Mouse (Mus musculus) stomach, embryonic 15.5 days (tissue): ENCODE measurements around the gene Tango6. TPM values are rescaled to one million over a fixed set of nuclear protein-coding genes. Genes with fewer than 3 reads are reported as not detected.

Experiments used
- ATAC-seq: fragments of 200-750 bp; cut with Nextera tagmentation; 2 replicates; pipeline ENCODE4 v1.8.0; 2017; ENCODE audit warnings: low read depth, moderate number of reproducible peaks, moderate TSS enrichment; ENCODE audit not compliant: insufficient read depth, low FRiP score
- H3K27ac ChIP-seq: fragments of 300-500 bp; sonication (generic); 2 replicates; pipeline ENCODE4 v1.5.1; 2015; ENCODE audit warnings: mild to moderate bottlenecking, inconsistent platforms
- H3K27me3 ChIP-seq: fragments of 300-500 bp; sonication (generic); replicated peaks from 2 replicates; pipeline ENCODE4 v1.6.1; 2015; ENCODE audit warnings: inconsistent platforms
- H3K36me3 ChIP-seq: fragments of 300-500 bp; sonication (generic); 2 replicates; pipeline ENCODE4 v1.6.1; 2015; ENCODE audit warnings: inconsistent platforms
- H3K4me1 ChIP-seq: fragments of 300-500 bp; sonication (generic); 2 replicates; pipeline ENCODE4 v1.6.1; 2015; ENCODE audit warnings: inconsistent platforms
- H3K4me2 ChIP-seq: fragments of 300-500 bp; sonication (generic); 2 replicates; pipeline ENCODE4 v1.6.1; 2015; ENCODE audit warnings: mild to moderate bottlenecking, inconsistent platforms
- H3K4me3 ChIP-seq: fragments of 300-500 bp; sonication (generic); replicated peaks from 2 replicates; pipeline ENCODE4 v1.5.1; 2015; ENCODE audit warnings: inconsistent platforms
- H3K9ac ChIP-seq: fragments of 300-500 bp; sonication (generic); 2 replicates; pipeline ENCODE4 v1.6.1; 2015; ENCODE audit warnings: inconsistent platforms
- H3K9me3 ChIP-seq: fragments of 300-500 bp; sonication (generic); 2 replicates; pipeline ENCODE4 v1.6.1; 2016; ENCODE audit warnings: inconsistent platforms
- WGBS: fragments of 180-500 bp; shearing (Covaris S2); methylation state at CpG from one replicate; pipeline ENCODE4 v1.1.7; 2015; 5-methylcytosine and 5-hydroxymethylcytosine counted together
- polyA plus RNA-seq: library from polyadenylated mRNA; unstranded; fragments of >200 nt; fragmentation: Nextera tagmentation; extraction: Ambion mirVana; gene quantifications from 2 replicates; pipeline ENCODE4 v1.2.1, GENCODE M21; 2015

The Tango6 gene
- 7.8 and 9.5 TPM in 2 replicates for polyA plus RNA-seq

- Histone ChIP-seq H3K9ac (peak within 1 kb of the TSS; percentile 66), H3K27ac (peak within 1 kb of the TSS; percentile 96), H3K27me3 (no peaks in the 10 kb centered on the region), H3K36me3 (no peaks in the 10 kb centered on the region), H3K4me2 (peak within 1 kb of the TSS; percentile 56), H3K9me3 (no peaks in the 10 kb centered on the region), H3K4me1 (peaks cover 2% of the 10 kb centered on the region; the same call in 1 of the 2 replicates), H3K4me3 (peak within 1 kb of the TSS; percentile 66)
- under 1% methylated on average over 50 of the region's 50 CpGs for WGBS
- peak; percentile 94 for ATAC-seq
Observed at GRCm38 (mm10) chr8:106682971-106683668, at the start of gene Tango6. Tango6 (plus strand) TSS chr8:106683068.

GRCm38 (mm10) chr8:106633361-106634158 is 49.3 kb upstream of the Tango6 start:
- no peaks in the 10 kb centered on the region for H3K9me3 ChIP-seq
- H3K27ac ChIP-seq, result peak overlapping the region; percentile 51; the same call in 1 of the 2 replicates
- no peak overlapping the region for H3K9ac ChIP-seq
- peak overlapping the region; percentile 1; the same call in 1 of the 2 replicates for H3K4me2 ChIP-seq
- H3K36me3 ChIP-seq, result no peaks in the 10 kb centered on the region
- no peaks in the 10 kb centered on the region for H3K27me3 ChIP-seq
- WGBS, result 54% methylated on average over 17 of the region's 17 CpGs
- peaks cover 49% of the 10 kb centered on the region for H3K4me1 ChIP-seq
- H3K4me3 ChIP-seq, result no peak overlapping the region
- peak; percentile 75; the same call in 1 of the 2 replicates for ATAC-seq

GRCm38 (mm10) chr8:106635284-106635683 is 47.6 kb upstream of the Tango6 start:
- Histone ChIP-seq H3K9ac (no peak overlapping the region), H3K4me3 (no peak overlapping the region), H3K27me3 (no peaks in the 10 kb centered on the region), H3K36me3 (no peaks in the 10 kb centered on the region), H3K4me2 (no peak overlapping the region), H3K27ac (peak overlapping the region; percentile 45), H3K4me1 (peaks cover 49% of the 10 kb centered on the region), H3K9me3 (no peaks in the 10 kb centered on the region)
- ATAC-seq, result no peak
- WGBS, result 7% methylated on average over 5 of the region's 5 CpGs

GRCm38 (mm10) chr8:106637446-106637845 is 45.4 kb upstream of the Tango6 start:
- 82% methylated on average over 4 of the region's 4 CpGs for WGBS

GRCm38 (mm10) chr8:106638768-106639295 is 44.0 kb upstream of the Tango6 start:
- Histone ChIP-seq H3K36me3 (no peaks in the 10 kb centered on the region), H3K4me2 (no peak overlapping the region), H3K9ac (no peak overlapping the region), H3K27me3 (no peaks in the 10 kb centered on the region), H3K4me1 (peaks cover 28% of the 10 kb centered on the region), H3K9me3 (no peaks in the 10 kb centered on the region), H3K4me3 (no peak overlapping the region), H3K27ac (no peak overlapping the region)
- no peak for ATAC-seq
- WGBS, result 78% methylated on average over 7 of the region's 7 CpGs

More at GRCm38 (mm10) chr8:106637446-106637845, 45.4 kb upstream of the Tango6 start:
- Histone ChIP-seq H3K36me3 (no peaks in the 10 kb centered on the region), H3K4me1 (peaks cover 40% of the 10 kb centered on the region), H3K9ac (no peak overlapping the region), H3K9me3 (no peaks in the 10 kb centered on the region), H3K27ac (peak overlapping the region; percentile 38; the same call in 1 of the 2 replicates), H3K4me2 (no peak overlapping the region), H3K27me3 (no peaks in the 10 kb centered on the region), H3K4me3 (no peak overlapping the region)
- ATAC-seq, result no peak

- H3K4me1 ChIP-seq, result peaks cover 21% of the 10 kb centered on the region
Observed at GRCm38 (mm10) chr8:106640212-106640611, 42.7 kb upstream of the Tango6 start.

GRCm38 (mm10) chr8:106640921-106641320 is 41.9 kb upstream of the Tango6 start:
- Histone ChIP-seq H3K36me3 (no peaks in the 10 kb centered on the region), H3K27me3 (no peaks in the 10 kb centered on the region), H3K9me3 (no peaks in the 10 kb centered on the region), H3K4me2 (no peak overlapping the region), H3K4me3 (no peak overlapping the region), H3K9ac (no peak overlapping the region), H3K27ac (peak overlapping the region; percentile 52; the same call in 1 of the 2 replicates), H3K4me1 (peaks cover 16% of the 10 kb centered on the region)
- WGBS, result 64% methylated on average over 5 of the region's 5 CpGs
- no peak for ATAC-seq

More at GRCm38 (mm10) chr8:106640212-106640611, 42.7 kb upstream of the Tango6 start:
- H3K36me3 ChIP-seq, result no peaks in the 10 kb centered on the region
- H3K4me3 ChIP-seq, result no peak overlapping the region
- no peaks in the 10 kb centered on the region for H3K9me3 ChIP-seq
- WGBS, result 65% methylated on average over 7 of the region's 7 CpGs
- H3K4me2 ChIP-seq, result no peak overlapping the region
- H3K27ac ChIP-seq, result 0 out of 2 replicates have a peak overlapping the region, but pooled peaks have one; percentile 52
- ATAC-seq, result no peak
- H3K27me3 ChIP-seq, result no peaks in the 10 kb centered on the region
- H3K9ac ChIP-seq, result no peak overlapping the region

GRCm38 (mm10) chr8:106642172-106642571 is 40.7 kb upstream of the Tango6 start:
- H3K4me3 ChIP-seq, result no peak overlapping the region
- H3K27me3 ChIP-seq, result no peaks in the 10 kb centered on the region
- no peak overlapping the region for H3K27ac ChIP-seq
- H3K9me3 ChIP-seq, result no peaks in the 10 kb centered on the region
- no peak overlapping the region for H3K4me2 ChIP-seq
- 79% methylated on average over 2 of the region's 2 CpGs for WGBS
- H3K4me1 ChIP-seq, result peaks cover 9% of the 10 kb centered on the region; the same call in 1 of the 2 replicates
- no peak overlapping the region for H3K9ac ChIP-seq
- ATAC-seq, result no peak
- H3K36me3 ChIP-seq, result no peaks in the 10 kb centered on the region

- H3K36me3 ChIP-seq, result no peaks in the 10 kb centered on the region
- ATAC-seq, result no peak
- H3K9ac ChIP-seq, result no peak overlapping the region
- no peaks in the 10 kb centered on the region for H3K9me3 ChIP-seq
- H3K4me3 ChIP-seq, result no peak overlapping the region
- 79% methylated on average over 4 of the region's 4 CpGs for WGBS
- H3K27me3 ChIP-seq, result no peaks in the 10 kb centered on the region
- H3K4me1 ChIP-seq, result peaks cover 3% of the 10 kb centered on the region; the same call in 1 of the 2 replicates
- H3K27ac ChIP-seq, result no peak overlapping the region
- no peak overlapping the region for H3K4me2 ChIP-seq
Observed at GRCm38 (mm10) chr8:106643100-106643499, 39.8 kb upstream of the Tango6 start.

- Histone ChIP-seq H3K36me3 (no peaks in the 10 kb centered on the region), H3K9me3 (no peaks in the 10 kb centered on the region), H3K4me2 (no peak overlapping the region), H3K27ac (peak overlapping the region; percentile 73), H3K27me3 (no peaks in the 10 kb centered on the region), H3K4me3 (no peak overlapping the region), H3K9ac (no peak overlapping the region), H3K4me1 (peaks cover 3% of the 10 kb centered on the region; the same call in 1 of the 2 replicates)
- WGBS, result 63% methylated on average over 3 of the region's 3 CpGs
- no peak for ATAC-seq
Observed at GRCm38 (mm10) chr8:106644957-106645356, 37.9 kb upstream of the Tango6 start.

- Histone ChIP-seq H3K4me1 (peaks cover 3% of the 10 kb centered on the region; the same call in 1 of the 2 replicates), H3K9ac (no peak overlapping the region), H3K36me3 (no peaks in the 10 kb centered on the region), H3K4me2 (no peak overlapping the region), H3K27me3 (no peaks in the 10 kb centered on the region), H3K27ac (peak overlapping the region; percentile 86), H3K9me3 (no peaks in the 10 kb centered on the region), H3K4me3 (no peak overlapping the region)
- no peak for ATAC-seq
- WGBS, result 55% methylated on average over 2 of the region's 2 CpGs
Observed at GRCm38 (mm10) chr8:106646153-106646552, 36.7 kb upstream of the Tango6 start.
